Comparison of ENCODE assay signal across 12 mouse cellular contexts in the genomic region with DNA sequence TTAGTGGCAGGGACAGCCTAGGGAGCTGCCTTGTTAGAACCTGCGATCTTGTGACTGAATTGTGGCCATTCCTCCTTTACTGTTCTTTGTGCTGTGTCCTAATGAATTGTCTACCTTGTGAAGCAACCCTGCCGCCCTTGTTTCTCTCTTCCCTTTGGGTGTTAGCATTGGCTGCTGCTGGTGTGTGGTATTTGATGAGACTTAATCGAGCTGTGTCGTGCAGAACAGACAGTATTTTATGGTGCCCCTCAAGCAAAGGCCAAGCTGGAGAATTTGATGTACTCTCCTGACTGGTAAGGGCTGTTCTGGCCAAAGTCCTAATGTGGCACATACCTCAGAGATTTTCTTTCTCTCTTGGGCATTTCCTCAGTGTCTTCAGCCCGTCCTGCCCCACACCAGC.
"Had no signal": no experiment of that assay in that cellular context is flagged by ENCODE, and none has a peak within 500 bp of the region (broad histone marks: within the 10 kb centered on the region; RNA-seq: fewer than 3 reads in every experiment).

No protein-coding gene starts in this region.

- H3K9ac ChIP-seq: liver, embryonic 14.5 days; lung, embryonic 14.5 days; midbrain, embryonic 13.5 days; midbrain, embryonic 15.5 days; neural tube, embryonic 12.5 days; stomach, embryonic 15.5 days had no signal

- H3K9me3 ChIP-seq: megakaryocyte, embryonic 14.5 days; midbrain, embryonic 13.5 days; midbrain, embryonic 15.5 days; neural tube, embryonic 12.5 days; stomach, embryonic 15.5 days had no signal

- DNase-seq: lung, adult 18-20 months; lung, embryonic 14.5 days; lung, postnatal 10 days; thymus, postnatal 14 days; thymus, postnatal 36 days had no signal

- H3K36me3 ChIP-seq: midbrain, embryonic 13.5 days; midbrain, embryonic 15.5 days; neural tube, embryonic 12.5 days; stomach, embryonic 15.5 days had no signal

- H3K4me3 ChIP-seq: megakaryocyte, embryonic 14.5 days; midbrain, embryonic 13.5 days; midbrain, embryonic 15.5 days; neural tube, embryonic 12.5 days; stomach, embryonic 15.5 days had no signal

- H3K27me3 ChIP-seq: megakaryocyte, embryonic 14.5 days; midbrain, embryonic 13.5 days; midbrain, embryonic 15.5 days; neural tube, embryonic 12.5 days; stomach, embryonic 15.5 days had no signal

- ATAC-seq: midbrain, embryonic 13.5 days; midbrain, embryonic 15.5 days had no signal

- H3K4me1 ChIP-seq: neural tube, embryonic 12.5 days; stomach, embryonic 15.5 days had no signal

- H3K27ac ChIP-seq: liver, embryonic 14.5 days; midbrain, embryonic 13.5 days; midbrain, embryonic 15.5 days; neural tube, embryonic 12.5 days; stomach, embryonic 15.5 days; stomach, postnatal 0 days had no signal

- H3K4me2 ChIP-seq: lung, embryonic 14.5 days; midbrain, embryonic 13.5 days; midbrain, embryonic 15.5 days; neural tube, embryonic 12.5 days; stomach, embryonic 15.5 days had no signal
